Mouse (Mus musculus) embryo, embryonic 11 days (tissue): ENCODE data around the gene Nol11.

Experiments used
- DNase-seq: peaks from one replicate; pipeline ENCODE4 v3.0.0-alpha.2; 2015

The Nol11 gene

DNA sequence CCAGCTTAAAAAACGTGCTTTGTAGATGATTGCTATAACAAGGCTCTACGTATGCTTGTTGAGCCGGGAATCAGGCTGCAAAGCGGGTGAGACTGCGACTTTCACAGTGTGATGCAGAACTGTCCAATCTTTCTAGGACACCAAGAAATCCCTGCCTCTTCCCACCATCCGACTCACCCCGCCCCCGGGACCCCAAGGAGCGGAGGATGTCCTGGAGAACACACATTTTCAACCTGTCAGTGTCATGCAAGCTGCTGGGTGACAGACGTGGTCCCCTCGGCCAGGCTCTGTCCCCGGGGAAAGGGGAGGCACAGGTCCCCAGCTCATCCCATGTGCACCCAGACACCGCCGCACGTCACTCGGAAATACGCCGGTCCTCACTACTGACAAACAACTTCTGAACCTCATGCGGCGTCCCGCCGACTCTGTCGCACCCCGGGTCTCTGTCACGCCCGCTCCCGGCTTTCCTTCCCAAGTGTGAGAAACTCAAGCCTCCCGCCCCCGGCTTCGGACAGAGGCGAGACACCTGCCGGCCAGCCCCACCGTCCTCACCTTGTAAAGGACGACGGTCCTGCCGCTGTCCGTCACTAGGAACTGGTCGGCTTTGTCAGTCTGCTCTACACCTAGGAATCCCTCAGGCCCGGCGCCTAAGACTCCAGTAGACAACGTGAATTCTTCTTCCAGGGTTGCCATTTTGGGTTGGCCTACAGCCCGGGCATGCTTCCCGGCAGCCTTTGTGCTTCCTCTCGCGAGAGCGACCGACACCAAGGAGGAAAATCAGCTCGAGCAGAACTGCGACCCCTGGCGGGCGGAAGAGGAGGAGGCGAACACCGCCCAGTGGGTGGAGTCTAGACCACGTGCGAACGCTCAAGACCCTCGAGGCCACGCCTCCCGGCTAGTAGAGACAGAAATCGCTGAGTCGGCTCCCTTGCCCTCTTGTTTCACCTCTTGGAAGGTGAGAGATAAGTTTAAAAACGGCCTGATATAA lies at the start of gene Nol11:
TSS of gene Nol11 (minus strand) at position 817 of the 988 bp plus-strand sequence.
- DNase-seq, result peak; percentile 99

DNA sequence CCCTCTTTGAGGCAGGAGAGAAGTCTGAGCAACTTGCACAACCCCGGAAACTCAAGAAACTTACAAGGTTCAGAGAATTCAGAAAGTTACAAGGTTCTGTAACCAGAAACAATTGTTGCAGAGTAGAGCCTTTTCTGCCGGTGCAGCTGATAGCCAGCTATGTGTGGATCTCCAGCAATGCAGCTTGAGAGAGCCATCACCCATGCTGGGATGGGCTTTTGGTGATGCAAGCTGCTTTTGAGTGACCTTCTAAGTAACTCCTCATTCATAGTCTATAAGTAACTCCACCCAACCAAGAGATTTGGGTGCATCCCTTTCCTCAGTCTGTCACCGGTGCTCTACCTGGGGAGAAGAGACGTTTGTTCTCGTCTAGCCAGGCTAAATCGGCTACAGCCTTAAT lies 49.3 kb upstream of the Nol11 start:
- no peak for DNase-seq

DNA sequence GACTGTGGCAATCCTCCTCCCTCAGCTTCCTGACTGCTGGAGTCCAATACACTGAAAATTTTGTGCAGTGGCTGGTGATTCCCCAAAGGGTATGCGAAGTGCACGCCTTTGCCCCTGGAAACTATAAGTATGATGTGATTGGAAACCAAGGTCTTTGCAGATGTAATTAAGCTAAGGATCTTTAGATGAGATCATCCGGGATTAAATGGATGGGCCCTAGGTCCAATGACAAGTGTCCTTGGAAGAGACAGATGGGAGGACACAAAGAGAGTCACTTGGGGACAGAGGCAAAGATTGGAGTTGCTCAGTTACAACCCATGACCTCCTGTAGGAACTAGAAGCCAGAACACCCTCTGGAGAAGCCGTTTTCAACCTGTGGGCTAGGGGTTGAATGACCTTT lies 48.4 kb upstream of the Nol11 start:
- DNase-seq, result no peak

DNA sequence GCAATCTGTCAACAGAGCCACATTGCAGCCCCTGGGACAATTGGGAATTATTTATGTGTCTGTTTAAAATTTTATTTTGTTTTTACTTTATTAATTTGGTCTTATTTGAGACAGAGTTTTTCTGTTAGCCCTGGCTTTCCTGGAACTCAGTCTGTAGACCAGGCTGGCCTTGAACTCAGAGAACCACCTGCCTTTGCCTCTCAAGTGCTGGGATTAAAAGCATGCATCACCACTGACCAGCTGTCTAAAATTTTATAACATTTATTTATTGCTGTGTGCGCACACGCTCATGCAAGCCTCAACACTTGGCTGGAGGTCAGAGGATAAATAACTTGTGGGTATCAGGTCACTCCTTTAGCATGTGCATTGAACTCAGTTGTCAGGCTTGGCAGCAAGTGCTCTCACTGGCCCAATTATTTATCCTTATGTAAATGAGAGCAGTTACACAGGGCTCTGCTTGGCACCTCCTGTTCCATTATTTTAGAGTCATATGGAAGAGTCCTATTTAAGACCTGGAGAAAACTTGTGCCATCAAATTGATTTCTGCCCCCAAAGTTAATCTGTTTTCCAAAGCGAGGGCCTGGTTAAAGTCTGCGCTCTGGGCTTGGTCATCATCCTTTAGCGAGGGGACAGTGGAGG lies 44.2 kb upstream of the Nol11 start:
- no peak for DNase-seq

- DNase-seq, result no peak
Measured at GRCm38 (mm10) chr11:107230128-107230527, 40.9 kb upstream of the Nol11 start.

- no peak for DNase-seq
Measured at GRCm38 (mm10) chr11:107226431-107226830, 37.2 kb upstream of the Nol11 start.

- DNase-seq, result no peak
Measured at GRCm38 (mm10) chr11:107226013-107226412, 36.8 kb upstream of the Nol11 start.

GRCm38 (mm10) chr11:107225301-107225700 lies 36.1 kb upstream of the Nol11 start:
- DNase-seq, result no peak

DNA sequence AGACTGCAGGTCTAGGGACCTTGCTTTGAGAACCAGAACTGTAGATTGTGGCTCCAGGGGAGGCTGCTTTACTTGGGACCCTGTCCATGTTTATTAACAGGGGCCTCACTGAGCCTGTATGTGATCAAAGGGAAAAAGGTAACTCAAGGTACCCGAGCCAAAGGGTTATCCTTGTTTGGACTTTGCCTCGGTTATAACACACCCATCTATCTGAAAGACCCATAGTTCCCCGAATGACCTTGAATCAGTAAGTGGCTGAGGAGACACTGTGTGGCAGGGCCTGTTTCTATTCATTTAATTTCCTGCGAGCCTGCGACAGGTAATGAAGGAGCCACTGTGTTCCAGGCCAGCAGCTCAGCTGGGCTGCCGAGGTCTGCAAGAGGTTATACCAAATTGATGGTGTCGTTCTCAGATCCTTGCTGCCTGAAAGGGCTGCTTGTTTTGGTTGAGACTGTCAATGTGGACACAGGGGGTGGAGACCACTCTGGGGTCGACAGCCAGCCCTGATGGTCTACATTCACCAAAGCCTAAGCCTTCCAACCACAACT lies 34.6 kb upstream of the Nol11 start:
- peak; percentile 16 for DNase-seq

DNA sequence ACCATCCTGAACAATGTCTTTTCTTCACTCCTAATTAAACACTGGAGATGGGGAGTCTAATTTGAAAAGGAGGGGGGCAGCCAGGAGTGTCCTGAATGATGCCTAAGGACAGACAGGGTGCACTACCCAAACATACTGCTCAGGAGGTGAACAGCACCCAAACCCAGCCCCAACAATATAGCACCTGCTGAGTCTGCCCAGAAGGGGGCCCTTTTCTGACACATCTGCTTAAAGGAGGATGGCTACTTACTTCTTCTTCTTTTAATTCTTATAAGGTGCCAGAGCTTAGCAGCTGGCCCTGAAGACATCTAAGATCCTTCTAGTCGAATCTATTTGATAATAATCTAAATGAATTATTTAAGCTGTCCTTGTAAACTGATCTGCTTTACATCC lies 34.0 kb upstream of the Nol11 start:
- no peak for DNase-seq

GRCm38 (mm10) chr11:107222531-107223168 lies 33.5 kb upstream of the Nol11 start:
- DNase-seq, result no peak

DNA sequence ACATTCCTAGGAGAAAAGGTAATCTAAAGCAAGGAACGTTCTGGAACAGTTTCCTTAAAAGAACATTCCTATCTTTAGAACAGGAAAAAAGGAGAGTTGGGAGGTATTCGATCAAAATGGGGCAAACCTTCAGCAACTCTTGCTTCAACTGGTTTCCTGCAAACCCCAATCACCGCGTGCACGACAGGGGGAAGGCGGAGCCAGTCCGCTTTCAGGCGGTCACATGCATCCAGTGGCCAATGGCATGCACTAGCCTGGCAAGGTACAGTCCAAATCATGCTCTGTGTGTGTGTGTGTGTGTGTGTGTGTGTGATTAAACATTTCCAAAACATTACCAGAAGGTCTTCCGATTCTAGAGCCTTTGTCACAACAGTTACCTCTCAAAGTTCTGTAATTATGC lies 25.9 kb upstream of the Nol11 start:
- DNase-seq, result no peak

GRCm38 (mm10) chr11:107213745-107214144 lies 24.6 kb upstream of the Nol11 start:
- peak; percentile 65 for DNase-seq

DNA sequence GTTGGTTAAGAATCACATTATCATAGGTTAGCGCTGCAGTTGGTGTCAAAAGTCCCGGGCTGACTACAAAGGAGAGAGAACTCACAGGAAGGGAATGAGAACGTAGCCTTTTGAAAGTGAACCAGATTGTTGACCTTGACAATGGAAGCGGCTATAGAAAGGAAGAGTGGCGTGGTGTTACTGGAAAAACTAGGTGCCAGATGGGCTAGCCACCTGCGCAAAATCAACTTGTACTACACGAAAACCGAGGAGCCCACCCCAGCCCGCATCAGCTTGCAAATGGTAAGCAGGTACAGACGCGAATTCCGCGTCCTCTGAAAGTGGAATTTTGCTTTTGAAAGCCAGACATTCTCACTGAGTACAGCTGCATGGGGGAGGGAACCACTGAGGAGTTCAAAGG lies 20.6 kb upstream of the Nol11 start:
- DNase-seq, result no peak

GRCm38 (mm10) chr11:107201773-107202172 lies 12.6 kb upstream of the Nol11 start:
- DNase-seq, result no peak

- DNase-seq, result no peak
Measured at GRCm38 (mm10) chr11:107199281-107199680, 10.1 kb upstream of the Nol11 start.

GRCm38 (mm10) chr11:107195334-107195733 lies 6.2 kb upstream of the Nol11 start:
- no peak for DNase-seq

GRCm38 (mm10) chr11:107190376-107190775 lies 1.2 kb upstream of the Nol11 start:
- DNase-seq, result no peak

DNA sequence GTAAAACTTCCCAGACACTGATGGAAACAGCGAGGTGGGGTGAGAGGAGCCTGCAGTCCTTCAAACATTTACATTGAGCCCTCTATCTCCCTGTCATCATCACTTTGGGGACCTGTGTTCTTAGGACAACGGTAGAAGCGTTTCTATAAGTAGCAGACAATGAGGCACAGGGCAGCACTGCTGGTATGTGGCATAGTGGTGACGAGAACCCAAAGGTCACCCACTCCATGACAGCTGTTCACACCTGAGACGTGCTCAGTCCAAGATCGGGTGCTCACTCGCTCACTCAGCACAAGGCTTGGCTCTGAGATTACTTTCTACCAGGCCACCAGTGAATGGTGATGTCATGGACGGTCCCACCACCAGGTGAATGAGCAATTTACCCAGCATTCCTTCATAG lies 5.4 kb downstream of the Nol11 start:
- no peak for DNase-seq

DNA sequence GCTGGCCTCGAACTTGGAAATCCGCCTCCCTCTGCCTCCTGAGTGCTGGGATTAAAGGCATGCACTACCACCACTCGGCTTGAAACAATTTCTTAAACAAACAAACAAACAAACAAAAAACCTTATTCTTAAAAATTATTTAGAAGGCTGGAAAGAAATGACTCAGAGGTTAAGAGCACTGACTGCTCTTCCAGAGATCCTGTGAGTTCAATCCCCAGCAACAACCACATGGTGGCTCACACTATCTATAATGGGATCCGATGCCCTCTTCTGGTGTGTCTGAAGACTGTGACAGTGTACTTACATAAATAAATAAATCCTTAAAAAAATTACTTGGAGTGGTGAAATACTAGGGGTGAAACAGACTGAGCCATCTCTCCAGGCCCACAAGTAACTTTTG lies 28.0 kb downstream of the Nol11 start:
- DNase-seq, result no peak

DNA sequence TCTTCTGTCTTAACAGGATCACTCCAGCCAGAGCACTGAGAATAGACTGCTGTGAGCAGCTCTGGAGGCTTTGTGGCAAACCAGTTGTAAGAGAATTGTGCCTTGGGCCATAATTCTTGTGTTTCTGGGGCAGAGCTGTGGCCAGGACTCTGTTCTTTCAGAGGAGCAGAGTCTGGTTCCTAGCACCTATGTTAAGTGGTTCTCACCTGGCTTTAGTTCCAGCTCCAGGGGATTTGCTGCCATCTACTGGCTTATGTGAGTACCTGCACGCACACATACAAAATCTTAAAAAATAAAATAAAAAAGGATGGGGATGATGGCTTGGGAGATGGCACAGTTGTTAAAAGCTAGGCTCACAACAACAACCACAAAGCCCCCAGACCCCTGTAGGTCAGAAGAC lies 30.1 kb downstream of the Nol11 start:
- DNase-seq, result peak; percentile 24

DNA sequence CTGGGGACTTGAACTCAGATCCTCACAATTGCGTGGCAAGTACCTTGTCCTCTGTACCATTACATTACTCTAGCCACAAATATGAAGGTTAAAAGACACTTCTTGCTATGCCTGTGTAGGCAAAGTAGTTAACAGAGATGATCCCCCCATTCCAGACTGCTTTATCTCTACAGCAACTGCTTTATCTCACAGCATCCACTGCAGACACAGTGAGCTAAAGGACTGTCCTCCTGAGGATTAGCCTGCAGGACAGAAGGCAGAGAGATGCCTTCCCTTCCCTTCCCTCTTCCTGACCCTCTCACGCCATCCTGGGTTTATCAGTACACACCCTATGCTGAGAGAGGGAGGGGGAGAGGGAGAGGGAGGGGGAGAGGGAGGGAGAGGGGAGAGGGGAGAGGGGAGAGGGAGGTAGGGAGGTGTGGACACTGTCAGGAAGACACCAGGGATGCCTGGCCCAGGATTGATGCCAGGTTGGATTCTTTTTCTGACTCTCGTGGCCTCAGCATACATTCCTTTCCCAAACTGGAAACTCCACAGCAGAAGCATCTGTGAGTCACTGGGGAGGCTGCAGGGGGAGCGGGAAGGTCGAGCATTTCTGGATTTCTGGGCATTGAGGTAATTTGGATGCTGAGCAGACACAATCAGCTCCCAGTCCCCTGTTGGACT lies 32.1 kb downstream of the Nol11 start:
- no peak for DNase-seq

DNA sequence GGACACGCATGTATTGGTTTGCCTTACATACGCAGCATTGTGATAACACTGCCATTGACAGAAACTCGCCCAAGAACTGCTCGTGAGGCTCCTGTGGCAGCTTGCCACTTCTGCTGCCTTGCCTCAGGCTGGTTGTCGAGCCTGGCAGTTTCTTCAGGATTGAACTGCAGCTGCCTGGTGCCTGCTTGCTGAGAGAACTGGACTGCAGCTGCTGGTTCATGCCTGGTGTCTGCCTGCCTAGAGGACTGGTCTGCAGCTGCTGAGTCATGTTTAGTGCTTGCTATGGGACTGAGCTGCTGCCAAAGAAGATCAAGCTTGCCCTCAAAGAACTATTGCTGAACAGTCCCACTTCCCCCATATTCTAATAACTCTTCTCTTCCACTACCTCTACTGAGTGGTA lies 33.9 kb downstream of the Nol11 start:
- DNase-seq, result no peak
